Mouse (Mus musculus) adrenal gland, postnatal 36 days (tissue): ENCODE results near the gene 1700024P04Rik. TPM values are rescaled to one million over a fixed set of nuclear protein-coding genes. Genes with fewer than 3 reads are reported as not detected.
A peak's percentile ranks its signal among the peaks of the same experiment; 100 is the strongest.
"Not testable (repeated sequence)": the region's sequence is repeated elsewhere in the genome, so short reads cannot be mapped to it uniquely, and the experiment has no call there.

ENCODE experiments used
- DNase-seq, 2 experiments: peaks; one replicate each; pipeline ENCODE4 v3.0.0; 2021; ENCODE audit warnings: mixed read lengths in 1 of 2
- long read RNA-seq, 2 experiments: library from polyadenylated mRNA; stranded (forward); transcript quantifications; one replicate each; pipeline ENCODE4 v2.0.0; 2021; ENCODE audit warnings: borderline sequencing depth in 2 of 2
- total RNA-seq, 2 experiments: library from RNA; stranded (reverse); gene quantifications; 2 replicates each; pipeline ENCODE4 v1.2.3; 2021

1700024P04Rik gene
- total RNA-seq = not detected
- long read RNA-seq, experiment 1 = 0 reads
- long read RNA-seq, experiment 2 = 0 reads

DNA sequence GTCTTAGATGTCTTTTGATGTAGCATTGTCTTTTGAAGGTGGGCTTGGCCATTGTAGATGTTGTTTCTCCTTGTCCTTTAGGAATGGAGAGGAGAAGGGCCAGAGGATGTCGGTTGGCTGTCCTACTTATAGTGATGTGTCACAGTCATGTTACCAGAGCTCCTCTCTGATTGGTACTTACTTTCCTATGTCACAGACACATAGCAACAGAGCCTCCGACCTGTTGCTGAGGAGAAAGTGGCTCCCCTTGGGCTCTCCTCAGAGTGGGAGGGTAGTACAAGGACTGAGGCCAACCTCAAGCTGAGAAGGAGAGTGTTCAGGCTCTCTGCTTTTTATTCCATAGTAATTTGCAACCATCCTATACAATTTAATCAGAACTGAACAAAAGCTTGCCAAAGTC, at the start of gene 1700024P04Rik:
Gene 1700024P04Rik (minus strand): TSS at position 101 of the 400 bp plus-strand sequence.
- no peak for DNase-seq

- no peak for DNase-seq
These were observed 47.2 kb upstream of the 1700024P04Rik start for GRCm38 (mm10) chr13:99031223-99032216.

GRCm38 (mm10) chr13:99030579-99031200, 46.3 kb upstream of the 1700024P04Rik start:
- DNase-seq = peak in 1 of 2 experiments; percentile 34

GRCm38 (mm10) chr13:99025268-99025667, 40.9 kb upstream of the 1700024P04Rik start:
- peak; percentile 10 to 43 for DNase-seq

DNA sequence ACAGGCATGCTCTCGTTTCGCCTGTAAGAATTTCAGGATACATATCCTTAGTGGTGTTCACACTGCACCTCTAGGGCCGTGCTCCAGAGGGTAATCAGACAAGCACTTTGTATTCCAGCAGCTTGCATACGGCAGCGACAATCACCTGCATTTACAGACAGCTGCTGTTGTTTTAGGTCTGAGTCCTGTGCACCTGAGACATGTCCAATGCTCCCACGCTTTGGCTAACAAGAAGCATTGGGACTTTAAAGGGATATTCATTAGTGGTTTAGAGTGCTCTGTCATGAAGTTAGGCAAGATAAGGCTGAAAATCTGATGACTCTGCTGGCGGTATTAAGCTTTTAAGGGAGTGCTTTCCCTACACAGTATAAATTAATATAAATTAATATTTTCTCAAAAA, 37.7 kb upstream of the 1700024P04Rik start:
- DNase-seq = no peak

DNA sequence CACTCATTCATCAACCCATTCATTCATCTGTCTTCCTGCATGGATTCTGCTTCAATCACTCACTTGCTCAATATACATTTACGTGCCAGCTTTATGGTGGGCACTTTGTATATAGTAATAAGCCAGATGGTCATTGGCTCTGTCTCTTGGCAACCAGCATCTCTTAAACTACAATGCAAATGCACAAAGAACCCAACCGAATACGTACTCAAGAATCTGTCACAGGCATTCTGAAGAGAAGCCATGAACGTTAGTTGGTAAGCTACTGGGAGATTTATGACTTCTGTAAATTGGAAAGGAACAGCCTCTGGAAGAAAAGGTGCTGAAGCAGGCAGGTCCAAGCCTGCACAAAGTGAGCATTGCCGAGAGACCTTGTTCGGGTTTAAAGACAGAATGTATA, 36.8 kb upstream of the 1700024P04Rik start:
- no peak for DNase-seq

- DNase-seq = no peak
These were observed 35.7 kb upstream of the 1700024P04Rik start for GRCm38 (mm10) chr13:99019831-99020669.

GRCm38 (mm10) chr13:99018526-99019201, 34.3 kb upstream of the 1700024P04Rik start:
- DNase-seq = peak; percentile 81 to 84

DNA sequence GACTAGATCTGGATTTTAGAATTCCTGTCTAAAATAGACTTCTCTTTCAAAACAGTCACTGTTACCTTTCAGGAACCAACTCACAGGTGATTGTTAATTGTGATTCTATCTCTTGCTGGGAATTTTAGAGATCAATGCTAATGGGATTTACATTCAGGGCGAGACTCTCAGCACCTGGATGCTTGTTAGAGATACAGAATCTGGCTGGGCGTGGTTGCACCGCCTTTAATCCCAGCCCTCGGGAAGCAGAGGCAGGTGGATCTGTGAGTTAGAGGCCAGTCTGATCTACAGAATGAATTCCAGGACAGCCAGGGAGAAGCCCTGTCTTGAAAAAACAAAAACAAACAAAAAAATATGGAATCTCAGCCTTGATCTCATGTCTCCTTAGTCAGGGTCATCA, 32.3 kb upstream of the 1700024P04Rik start:
- no peak for DNase-seq

- no peak for DNase-seq
These were observed 28.5 kb upstream of the 1700024P04Rik start for GRCm38 (mm10) chr13:99012891-99013290.

GRCm38 (mm10) chr13:99008013-99008412, 23.6 kb upstream of the 1700024P04Rik start:
- DNase-seq = no peak

DNA sequence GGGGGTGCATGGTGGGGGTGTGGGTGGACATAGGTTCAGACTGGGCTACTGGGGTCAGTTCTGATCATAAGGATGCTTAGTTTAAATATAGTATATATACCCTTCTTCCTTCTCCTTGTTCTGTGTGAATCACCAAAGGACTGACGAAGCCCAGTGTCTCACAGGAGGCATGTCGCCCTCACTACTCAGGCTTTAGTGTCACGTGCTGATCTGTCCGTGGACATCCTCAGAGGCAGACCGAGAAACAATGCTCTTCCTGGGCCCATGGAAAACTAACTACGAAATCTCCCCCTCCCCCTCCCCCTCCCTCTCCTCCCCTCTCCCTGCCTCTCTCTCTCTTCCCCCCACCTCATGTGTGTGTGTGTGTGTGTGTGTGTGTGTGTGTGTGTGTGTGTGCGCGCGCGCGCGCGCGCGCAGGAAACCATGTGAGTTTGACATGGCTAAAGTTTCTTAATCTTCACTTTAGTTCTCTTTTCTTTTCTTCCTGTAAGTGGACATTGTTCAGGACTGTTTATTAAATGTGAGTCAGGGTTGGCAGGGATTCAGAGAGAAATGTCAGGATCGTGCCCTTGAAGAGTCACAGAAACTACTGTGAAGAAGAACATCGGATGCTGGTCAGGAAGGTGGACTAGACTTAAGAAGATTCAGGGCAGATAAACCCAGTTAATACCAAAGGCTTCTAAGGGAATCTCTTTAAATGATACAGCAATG, 22.2 kb upstream of the 1700024P04Rik start:
- DNase-seq = peak; percentile 55 to 70

- DNase-seq = not testable (repeated sequence)
These were observed 17.3 kb upstream of the 1700024P04Rik start for GRCm38 (mm10) chr13:99001652-99002051.

DNA sequence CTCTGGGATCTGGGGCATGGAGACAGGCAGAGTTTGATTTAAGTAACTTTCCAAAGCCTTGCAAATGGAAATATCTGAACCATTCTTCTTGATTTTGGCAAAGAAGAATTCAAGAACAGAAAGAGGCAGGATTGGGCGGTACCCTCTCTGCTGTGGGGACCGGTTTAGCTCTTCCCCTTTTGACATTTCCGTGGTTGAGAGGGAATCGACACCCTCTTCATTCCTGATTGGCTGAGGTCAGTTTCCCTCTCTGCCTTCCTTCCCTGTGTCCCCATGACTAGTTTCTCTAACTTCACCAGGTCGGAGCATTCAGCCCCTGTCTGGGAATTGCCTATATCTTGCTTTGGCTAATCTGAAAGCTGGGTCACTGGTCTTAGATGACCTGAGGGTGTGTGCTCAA, 12.7 kb upstream of the 1700024P04Rik start:
- no peak for DNase-seq

DNA sequence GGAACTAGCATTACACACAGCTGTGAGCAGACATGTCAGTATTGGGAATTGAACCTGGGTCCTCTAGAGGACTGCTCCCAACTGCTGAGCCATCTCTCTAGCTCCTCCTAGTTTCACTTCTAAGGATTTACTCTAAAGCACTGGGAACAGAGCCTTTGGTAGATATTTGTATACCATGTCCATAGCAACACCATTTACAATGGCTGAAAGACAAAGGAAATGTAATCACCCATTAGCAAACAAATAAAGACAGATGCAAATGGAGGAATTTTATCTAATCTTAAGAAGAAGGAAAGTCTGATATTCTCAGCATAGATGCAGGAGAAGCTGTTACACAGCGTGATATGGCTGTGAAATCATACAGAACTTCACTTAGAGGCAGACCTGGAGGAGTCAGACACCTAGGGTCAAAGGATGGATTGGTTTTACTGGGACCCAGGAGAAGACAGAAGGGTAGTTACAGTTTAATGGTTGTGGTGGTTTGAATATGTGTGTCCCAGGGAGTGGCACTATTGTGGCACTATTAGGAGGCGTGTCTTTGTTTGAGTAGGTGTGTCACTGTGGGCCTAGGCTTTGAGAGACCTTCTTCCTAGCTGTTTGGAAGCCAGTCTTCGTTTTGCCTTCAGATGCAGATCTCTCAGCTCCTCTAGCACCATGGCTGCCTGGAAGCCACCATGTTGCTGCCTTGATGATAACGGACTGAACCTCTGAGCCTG, 7.1 kb downstream of the 1700024P04Rik start:
- DNase-seq = no peak

DNA sequence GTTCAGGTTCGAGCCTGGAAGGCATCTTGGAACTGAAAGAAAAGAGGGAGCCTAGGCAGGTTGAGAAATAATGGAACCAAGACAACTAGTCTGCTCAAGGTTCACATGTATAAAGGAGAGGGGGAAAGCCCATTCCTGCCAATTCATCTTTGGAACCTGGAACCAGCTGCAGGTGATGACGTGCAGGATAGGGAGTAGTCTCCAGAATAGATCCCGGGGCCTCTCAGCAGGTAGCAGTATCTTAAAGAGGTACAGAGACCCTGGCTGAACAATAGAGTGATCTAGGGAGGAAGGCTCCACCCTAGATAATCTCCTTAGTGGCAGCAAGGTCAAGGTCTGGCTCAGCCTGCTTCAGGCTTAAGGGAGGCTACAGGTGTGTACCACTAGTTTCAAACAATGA, 8.3 kb downstream of the 1700024P04Rik start:
- not testable (repeated sequence) for DNase-seq

- DNase-seq = no peak
These were observed 12.3 kb downstream of the 1700024P04Rik start for GRCm38 (mm10) chr13:98972090-98972489.

DNA sequence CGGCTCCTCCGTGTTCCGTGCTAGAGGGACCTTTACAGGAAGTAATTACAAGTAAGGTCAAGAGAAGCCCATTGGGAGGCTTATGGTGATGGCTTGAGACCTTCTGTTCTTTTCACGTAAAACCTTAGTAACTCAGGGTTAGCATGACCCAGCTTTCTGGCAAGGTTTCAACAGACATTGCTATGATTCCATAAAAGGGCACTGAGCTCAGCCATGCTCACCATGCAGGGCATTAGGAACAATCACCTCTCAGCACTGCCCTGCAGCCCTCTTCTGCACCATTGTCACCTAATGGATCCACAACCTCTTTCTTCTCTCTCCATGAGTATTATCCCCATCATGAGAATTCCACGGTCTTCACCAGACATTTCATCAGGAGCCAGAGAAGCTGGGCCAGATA, 12.7 kb downstream of the 1700024P04Rik start:
- DNase-seq = peak; percentile 12 to 33

GRCm38 (mm10) chr13:98968517-98968916, 15.8 kb downstream of the 1700024P04Rik start:
- no peak for DNase-seq

DNA sequence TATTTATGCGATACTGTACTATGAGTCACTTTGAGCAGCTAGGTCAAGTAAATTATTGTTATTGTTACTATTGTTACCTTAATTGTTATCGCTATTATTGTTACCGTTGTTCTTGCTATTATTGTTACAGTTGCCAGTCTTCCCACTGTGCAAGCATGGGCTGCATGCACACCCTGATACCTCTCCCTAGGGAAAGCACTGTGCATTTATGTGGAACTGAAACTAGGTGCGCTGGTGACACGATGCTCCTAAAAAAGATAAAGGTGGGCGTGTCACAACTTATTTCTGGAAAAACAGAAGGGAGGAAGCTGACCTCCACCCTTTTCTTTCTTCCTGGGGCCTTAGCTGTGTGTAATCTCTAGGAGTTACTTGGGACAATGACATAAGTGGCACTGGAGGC, 16.4 kb downstream of the 1700024P04Rik start:
- DNase-seq = no peak
